Mouse (Mus musculus) heart, embryonic 13.5 days (tissue): ENCODE results near the gene Vmn1r195. TPM values are rescaled to one million over a fixed set of nuclear protein-coding genes. Genes with fewer than 3 reads are reported as not detected.
"Not testable (repeated sequence)": the region's sequence is repeated elsewhere in the genome, so short reads cannot be mapped to it uniquely, and the experiment has no call there.

ENCODE experiments used
- ATAC-seq: fragments of 200-750 bp; cut with Nextera tagmentation; 2 replicates; pipeline ENCODE4 v1.8.0; 2017; ENCODE audit warnings: moderate TSS enrichment; ENCODE audit not compliant: insufficient number of reproducible peaks, low FRiP score, low TSS enrichment; ENCODE audit errors: extremely low read depth
- H3K27ac ChIP-seq: fragments of 300-500 bp; sonication (generic); replicated peaks from 2 replicates; pipeline ENCODE4 v1.5.1; 2015; ENCODE audit warnings: moderate library complexity, mild to moderate bottlenecking, inconsistent platforms
- H3K27me3 ChIP-seq: fragments of 300-500 bp; sonication (generic); replicated peaks from 2 replicates; pipeline ENCODE4 v1.6.1; 2015; ENCODE audit warnings: mild to moderate bottlenecking, inconsistent platforms
- H3K36me3 ChIP-seq: fragments of 300-500 bp; sonication (generic); 2 replicates; pipeline ENCODE4 v1.6.1; 2015; ENCODE audit warnings: mild to moderate bottlenecking, inconsistent platforms
- H3K4me1 ChIP-seq: fragments of 300-500 bp; sonication (generic); 2 replicates; pipeline ENCODE4 v1.6.1; 2015; ENCODE audit warnings: inconsistent platforms
- H3K4me2 ChIP-seq: fragments of 300-500 bp; sonication (generic); 2 replicates; pipeline ENCODE4 v1.6.1; 2015; ENCODE audit warnings: inconsistent platforms, mild to moderate bottlenecking, moderate library complexity
- H3K4me3 ChIP-seq: fragments of 300-500 bp; sonication (generic); 2 replicates; pipeline ENCODE4 v1.5.1; 2015; ENCODE audit warnings: moderate library complexity, mild to moderate bottlenecking, inconsistent platforms
- H3K9ac ChIP-seq: fragments of 300-500 bp; sonication (generic); 2 replicates; pipeline ENCODE4 v1.6.1; 2015; ENCODE audit warnings: inconsistent platforms, mild to moderate bottlenecking, moderate library complexity
- H3K9me3 ChIP-seq: fragments of 300-500 bp; sonication (generic); 2 replicates; pipeline ENCODE4 v1.6.1; 2016; ENCODE audit warnings: inconsistent platforms
- WGBS: fragments of 180-500 bp; shearing (Covaris S2); methylation state at CpG from one replicate; pipeline ENCODE4 v1.1.7; 2015; ENCODE audit warnings: mixed read lengths; 5-methylcytosine and 5-hydroxymethylcytosine counted together
- polyA plus RNA-seq: library from polyadenylated mRNA; unstranded; fragments of >200 nt; fragmentation: Nextera tagmentation; extraction: Ambion mirVana; gene quantifications from 2 replicates; pipeline ENCODE4 v1.2.1, GENCODE M21; 2015

Gene Vmn1r195
- not detected in 2 replicates for polyA plus RNA-seq

GRCm38 (mm10) chr13:22270222-22270621, at the start of gene Vmn1r195:
Vmn1r195 (plus strand) TSS chr13:22270522.
- not testable (repeated sequence) for H3K27me3 ChIP-seq, H3K4me1 ChIP-seq, H3K9me3 ChIP-seq, H3K9ac ChIP-seq, H3K36me3 ChIP-seq, H3K4me2 ChIP-seq, H3K4me3 ChIP-seq, ATAC-seq, H3K27ac ChIP-seq
- 83% methylated on average over 1 of the region's 1 CpGs for WGBS

GRCm38 (mm10) chr13:22223060-22223459, 47.3 kb upstream of the Vmn1r195 start, which contains the start of gene Vmn1r193:
Vmn1r193 (minus strand) TSS chr13:22223160.
- 67% methylated on average over 1 of the region's 1 CpGs for WGBS
- not testable (repeated sequence) for H3K27ac ChIP-seq, ATAC-seq, H3K36me3 ChIP-seq, H3K9ac ChIP-seq, H3K4me3 ChIP-seq, H3K4me2 ChIP-seq, H3K27me3 ChIP-seq, H3K4me1 ChIP-seq, H3K9me3 ChIP-seq

DNA sequence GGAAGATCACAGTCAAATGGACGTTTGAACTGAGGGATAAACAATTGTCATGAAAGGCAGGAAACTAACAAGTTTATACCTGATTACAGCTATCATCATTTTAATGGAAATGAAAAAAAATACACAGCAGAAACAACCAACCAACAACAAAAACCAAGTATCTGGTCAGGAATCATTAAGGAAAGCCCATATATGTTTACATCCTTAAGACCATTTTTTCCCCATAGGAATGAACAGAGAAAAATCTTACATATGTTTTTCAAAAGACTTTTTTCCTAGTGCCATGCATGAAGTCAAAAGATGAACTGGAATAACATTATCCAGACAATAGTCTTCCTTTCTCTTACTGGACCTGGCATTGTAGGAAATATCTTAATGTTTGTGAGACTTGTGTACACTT, 26.4 kb upstream of the Vmn1r195 start, which contains the start of gene Vmn1r194:
Vmn1r194 (plus strand) TSS at position 301 of the 400 bp plus-strand sequence.
- Histone ChIP-seq H3K36me3 (no peaks in the 10 kb centered on the region), H3K27me3 (no peaks in the 10 kb centered on the region), H3K27ac (no peak within 1 kb of the TSS), H3K4me3 (no peak within 1 kb of the TSS), H3K9me3 (no peaks in the 10 kb centered on the region), H3K4me2 (no peak within 1 kb of the TSS), H3K9ac (no peak within 1 kb of the TSS), H3K4me1 (no peaks in the 10 kb centered on the region)
- 35% methylated on average over 1 of the region's 1 CpGs for whole genome bisulfite sequencing
- no peak for ATAC-seq

- H3K4me3 ChIP-seq: no peak overlapping the region
- 40% methylated on average over 2 of the region's 2 CpGs for WGBS
- no peak for ATAC-seq
These were observed 1.4 kb downstream of the Vmn1r195 start for GRCm38 (mm10) chr13:22271721-22272120.

DNA sequence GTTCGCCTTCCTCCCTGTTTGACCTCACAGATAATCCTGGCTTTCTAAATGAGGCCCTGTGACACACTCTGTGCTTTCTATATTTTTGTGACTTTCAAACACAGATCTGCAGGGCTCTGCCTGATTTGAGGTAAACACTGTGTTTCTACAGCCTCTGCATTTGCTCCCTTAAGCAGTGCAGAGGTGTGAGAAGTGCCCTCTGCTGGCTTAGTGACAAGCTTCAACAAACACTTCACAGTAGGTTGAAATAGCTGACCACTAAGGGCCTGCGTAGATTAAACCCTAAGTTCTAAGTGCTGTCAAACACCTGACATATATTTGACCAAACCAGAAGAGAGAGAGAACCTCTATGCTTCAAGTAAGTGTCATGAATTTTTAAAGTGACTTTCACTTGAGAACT, 14.3 kb downstream of the Vmn1r195 start:
- 64% methylated on average over 2 of the region's 2 CpGs for WGBS
- Histone ChIP-seq H3K9me3 (no peaks in the 10 kb centered on the region), H3K27ac (no peak overlapping the region), H3K9ac (no peak overlapping the region), H3K27me3 (no peaks in the 10 kb centered on the region), H3K4me3 (no peak overlapping the region), H3K4me1 (peaks cover 10% of the 10 kb centered on the region), H3K4me2 (no peak overlapping the region), H3K36me3 (no peaks in the 10 kb centered on the region)
- ATAC-seq: no peak

More at GRCm38 (mm10) chr13:22271721-22272120, 1.4 kb downstream of the Vmn1r195 start:
- Histone ChIP-seq H3K4me1 (no peaks in the 10 kb centered on the region), H3K9me3 (no peaks in the 10 kb centered on the region), H3K4me2 (no peak overlapping the region), H3K27ac (no peak overlapping the region), H3K9ac (no peak overlapping the region), H3K36me3 (no peaks in the 10 kb centered on the region), H3K27me3 (no peaks in the 10 kb centered on the region)

DNA sequence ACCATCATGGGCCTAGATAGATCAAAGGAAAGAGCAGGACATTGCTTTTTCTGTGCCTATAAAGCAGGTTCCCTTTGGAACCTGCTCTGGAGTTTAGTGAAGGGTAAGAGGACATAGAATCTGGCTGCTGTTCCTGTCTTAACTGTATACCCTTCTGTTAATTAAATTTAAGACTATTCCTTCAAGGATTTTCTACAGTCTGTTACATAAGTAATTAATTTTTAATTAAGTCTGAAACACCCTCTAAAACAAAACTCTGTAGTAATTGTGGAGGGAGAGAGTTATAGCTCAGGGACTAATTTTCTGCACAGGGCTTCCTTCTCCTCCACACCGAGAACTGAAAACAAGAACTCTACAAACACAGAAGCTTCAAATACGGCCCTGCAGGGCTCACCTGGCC, 19.3 kb downstream of the Vmn1r195 start, which contains the start of gene Vmn1r196:
Vmn1r196 (plus strand) TSS at position 301 of the 400 bp plus-strand sequence.
- no peaks in the 10 kb centered on the region for H3K36me3 ChIP-seq
- no peaks in the 10 kb centered on the region for H3K27me3 ChIP-seq
- ATAC-seq: no peak
- no peak within 1 kb of the TSS for H3K4me3 ChIP-seq
- WGBS: 74% methylated on average over 2 of the region's 2 CpGs
- no peaks in the 10 kb centered on the region for H3K9me3 ChIP-seq
- H3K4me2 ChIP-seq: no peak within 1 kb of the TSS
- no peaks in the 10 kb centered on the region for H3K4me1 ChIP-seq
- H3K9ac ChIP-seq: no peak within 1 kb of the TSS
- no peak within 1 kb of the TSS for H3K27ac ChIP-seq

GRCm38 (mm10) chr13:22308075-22308474, 37.8 kb downstream of the Vmn1r195 start:
- not testable (repeated sequence) for H3K27me3 ChIP-seq, H3K36me3 ChIP-seq, H3K9ac ChIP-seq, H3K4me1 ChIP-seq, ATAC-seq, H3K27ac ChIP-seq, H3K9me3 ChIP-seq, H3K4me2 ChIP-seq, H3K4me3 ChIP-seq
- 78% methylated on average over 5 of the region's 5 CpGs for WGBS

DNA sequence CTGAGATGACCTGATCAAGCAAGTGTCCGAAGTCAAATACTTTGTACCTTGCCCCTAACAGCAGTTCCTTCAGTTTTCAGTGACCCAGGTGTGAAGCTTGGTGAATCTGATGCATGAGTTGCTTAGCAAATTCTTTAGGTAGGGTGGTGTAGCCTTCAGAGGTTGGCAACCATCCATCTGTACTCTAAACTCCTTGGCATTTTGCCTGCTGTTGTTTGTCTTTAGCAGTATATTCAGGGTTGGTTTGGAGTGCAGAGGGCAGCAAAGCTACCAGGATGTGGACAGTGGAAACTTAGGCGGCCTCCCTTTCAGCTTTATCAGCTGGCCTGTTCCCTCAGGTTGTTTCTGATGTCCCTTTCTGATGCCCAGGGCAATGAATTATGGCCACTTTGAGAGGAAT, 45.0 kb downstream of the Vmn1r195 start:
- WGBS: 61% methylated on average over 2 of the region's 2 CpGs

DNA sequence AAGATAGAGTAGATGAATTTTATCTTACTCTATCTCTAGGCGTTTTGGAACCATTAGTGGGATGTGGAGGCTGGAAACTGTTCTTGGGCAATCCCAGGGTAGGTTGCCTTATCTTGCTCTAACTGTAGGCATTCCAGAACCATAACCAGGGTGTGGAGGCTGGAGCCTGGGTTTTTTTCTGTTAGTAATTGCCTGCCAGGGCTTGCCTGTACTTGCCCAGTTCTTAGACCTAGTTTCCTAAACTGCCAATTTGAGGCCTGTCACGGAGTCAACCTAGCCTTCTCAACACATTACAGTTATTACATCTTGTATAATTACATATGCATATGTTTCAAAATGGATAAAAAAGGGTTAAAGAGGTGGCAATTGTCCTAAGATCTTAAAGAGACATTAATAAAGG, 47.0 kb downstream of the Vmn1r195 start:
- Histone ChIP-seq H3K4me3 (no peak overlapping the region), H3K27ac (no peak overlapping the region), H3K27me3 (no peaks in the 10 kb centered on the region), H3K9ac (no peak overlapping the region), H3K4me1 (no peaks in the 10 kb centered on the region), H3K4me2 (no peak overlapping the region), H3K9me3 (no peaks in the 10 kb centered on the region; the same call in 1 of the 2 replicates), H3K36me3 (no peaks in the 10 kb centered on the region)
- 62% methylated on average over 2 of the region's 2 CpGs for WGBS
- no peak for ATAC-seq

More for the DNA sequence above, 45.0 kb downstream of the Vmn1r195 start:
- H3K9ac ChIP-seq: no peak overlapping the region
- no peak for ATAC-seq
- H3K27me3 ChIP-seq: no peaks in the 10 kb centered on the region
- no peak overlapping the region for H3K27ac ChIP-seq
- H3K9me3 ChIP-seq: no peaks in the 10 kb centered on the region; the same call in 1 of the 2 replicates
- H3K4me2 ChIP-seq: no peak overlapping the region
- H3K4me3 ChIP-seq: no peak overlapping the region
- H3K4me1 ChIP-seq: no peaks in the 10 kb centered on the region
- no peaks in the 10 kb centered on the region for H3K36me3 ChIP-seq

DNA sequence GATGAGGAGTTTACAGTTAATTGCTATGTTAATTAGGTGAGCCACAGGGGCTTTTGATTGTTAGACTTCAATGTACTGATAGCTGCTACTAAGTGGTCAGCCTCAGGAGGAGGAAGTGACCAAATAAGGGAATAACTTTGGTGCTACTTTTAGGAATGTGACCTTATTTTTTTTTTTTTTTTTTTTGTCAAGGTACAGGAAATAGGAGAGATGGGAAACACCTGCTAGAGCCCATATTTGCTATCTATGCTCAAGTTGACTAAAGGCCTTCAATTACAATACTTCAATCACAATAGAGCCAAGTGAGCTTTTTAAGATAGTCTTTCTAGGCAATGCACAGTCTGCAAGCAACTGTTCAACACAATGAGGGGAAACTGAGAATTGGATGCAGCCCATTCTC, 49.8 kb downstream of the Vmn1r195 start:
- Histone ChIP-seq H3K27me3 (no peaks in the 10 kb centered on the region), H3K27ac (no peak overlapping the region), H3K36me3 (no peaks in the 10 kb centered on the region), H3K4me2 (no peak overlapping the region), H3K9ac (no peak overlapping the region), H3K4me3 (no peak overlapping the region), H3K9me3 (no peaks in the 10 kb centered on the region), H3K4me1 (no peaks in the 10 kb centered on the region)
- no peak for ATAC-seq

DNA sequence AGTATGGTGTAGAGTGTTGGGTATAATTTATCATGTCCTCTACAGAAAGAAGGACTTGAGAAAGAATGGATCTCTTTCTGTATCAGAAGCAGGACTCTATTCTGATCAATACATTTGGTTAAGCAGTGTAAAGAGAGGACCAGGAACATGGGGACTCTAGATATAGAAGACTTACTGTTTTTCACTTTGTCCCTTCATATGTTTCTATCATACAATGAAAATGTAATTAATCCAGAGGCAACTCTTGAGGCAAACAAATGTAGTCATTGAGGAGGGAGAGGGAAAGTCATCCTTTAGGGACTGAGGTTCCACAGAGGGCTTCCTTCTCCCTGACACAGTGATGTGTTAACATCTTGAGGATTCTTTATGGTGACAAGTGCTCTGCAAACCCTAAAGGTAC, 54.0 kb downstream of the Vmn1r195 start, which contains the start of gene Vmn1r197:
Vmn1r197 (plus strand) TSS at position 301 of the 400 bp plus-strand sequence.
- no peaks in the 10 kb centered on the region for H3K36me3 ChIP-seq

More for the DNA sequence above, 54.0 kb downstream of the Vmn1r195 start, which contains the start of gene Vmn1r197:
- Histone ChIP-seq H3K4me1 (no peaks in the 10 kb centered on the region), H3K27ac (no peak within 1 kb of the TSS), H3K9me3 (no peaks in the 10 kb centered on the region), H3K27me3 (no peaks in the 10 kb centered on the region), H3K4me2 (no peak within 1 kb of the TSS), H3K4me3 (no peak within 1 kb of the TSS), H3K9ac (no peak within 1 kb of the TSS)
- no peak for ATAC-seq
